Mouse (Mus musculus): ENCODE measurements at regions not wholly inside any gene's neighbourhood (a gene's known extent, or its start where the extent isn't known, plus 50 kb on each side); places are given as distances from the start of the nearest gene placed in this dataset.

- no peak for ATAC-seq (replicated peaks; ENCODE audit: poor library complexity)
These were observed 353.0 kb upstream of the Arid1b start for GRCm38 (mm10) chr17:4641166-4641565.

- ATAC-seq (replicated peaks; ENCODE audit: poor library complexity): no peak
These were observed 352.1 kb upstream of the Arid1b start for GRCm38 (mm10) chr17:4642046-4642445.

GRCm38 (mm10) chr17:4643343-4643742 is 350.8 kb upstream of the Arid1b start:
- ATAC-seq (replicated peaks; ENCODE audit: poor library complexity): no peak

GRCm38 (mm10) chr17:4648603-4649002 is 345.5 kb upstream of the Arid1b start:
- no peak for ATAC-seq (replicated peaks; ENCODE audit: poor library complexity)

- ATAC-seq (replicated peaks; ENCODE audit: poor library complexity): no peak
These were observed 339.9 kb upstream of the Arid1b start for GRCm38 (mm10) chr17:4654221-4654620.

GRCm38 (mm10) chr17:4661996-4662395 is 332.1 kb upstream of the Arid1b start:
- no peak for ATAC-seq (replicated peaks; ENCODE audit: poor library complexity)

- ATAC-seq (replicated peaks; ENCODE audit: poor library complexity): no peak
These were observed 325.6 kb upstream of the Arid1b start for GRCm38 (mm10) chr17:4668511-4668910.

GRCm38 (mm10) chr17:4673271-4673670 is 320.9 kb upstream of the Arid1b start:
- ATAC-seq (replicated peaks; ENCODE audit: poor library complexity): no peak

GRCm38 (mm10) chr17:4706421-4706820 is 287.7 kb upstream of the Arid1b start:
- ATAC-seq (replicated peaks; ENCODE audit: poor library complexity): no peak

- ATAC-seq (replicated peaks; ENCODE audit: poor library complexity): no peak
These were observed 273.1 kb upstream of the Arid1b start for GRCm38 (mm10) chr17:4721061-4721460.

- ATAC-seq (replicated peaks; ENCODE audit: poor library complexity): peak; percentile 55
These were observed 270.1 kb upstream of the Arid1b start for GRCm38 (mm10) chr17:4724031-4724430.

GRCm38 (mm10) chr17:4726331-4726741 is 267.8 kb upstream of the Arid1b start:
- ATAC-seq (replicated peaks; ENCODE audit: poor library complexity): no peak

GRCm38 (mm10) chr17:4734412-4734881 is 259.7 kb upstream of the Arid1b start:
- no peak for ATAC-seq (replicated peaks; ENCODE audit: poor library complexity)

GRCm38 (mm10) chr17:4735185-4735584 is 258.9 kb upstream of the Arid1b start:
- no peak for ATAC-seq (replicated peaks; ENCODE audit: poor library complexity)

- ATAC-seq (replicated peaks; ENCODE audit: poor library complexity): peak; percentile 52
These were observed 257.4 kb upstream of the Arid1b start for GRCm38 (mm10) chr17:4736689-4737088.

GRCm38 (mm10) chr17:4738717-4739485 is 255.2 kb upstream of the Arid1b start:
- ATAC-seq (replicated peaks; ENCODE audit: poor library complexity): no peak

- ATAC-seq (replicated peaks; ENCODE audit: poor library complexity): no peak
These were observed 253.3 kb upstream of the Arid1b start for GRCm38 (mm10) chr17:4740784-4741183.

GRCm38 (mm10) chr17:4742314-4742713 is 251.8 kb upstream of the Arid1b start:
- ATAC-seq (replicated peaks; ENCODE audit: poor library complexity): peak; percentile 89

- ATAC-seq (replicated peaks; ENCODE audit: poor library complexity): no peak
These were observed 231.2 kb upstream of the Arid1b start for GRCm38 (mm10) chr17:4762956-4763355.

- ATAC-seq (replicated peaks; ENCODE audit: poor library complexity): no peak
These were observed 228.4 kb upstream of the Arid1b start for GRCm38 (mm10) chr17:4765723-4766122.

- 0 out of 2 replicates have a peak, but pooled peaks have one; percentile 11 for ATAC-seq (replicated peaks; ENCODE audit: poor library complexity)
These were observed 226.1 kb upstream of the Arid1b start for GRCm38 (mm10) chr17:4767947-4768522.

GRCm38 (mm10) chr17:4769284-4769683 is 224.8 kb upstream of the Arid1b start:
- no peak for ATAC-seq (replicated peaks; ENCODE audit: poor library complexity)
